Mouse (Mus musculus) kidney, postnatal 36 days (tissue): ENCODE measurements around the gene Zfand5.

ENCODE experiments used
- DNase-seq, 2 experiments: peaks; one replicate each; pipeline ENCODE4 v3.0.0; 2021 to 2022; ENCODE audit warnings: mixed read lengths in 2 of 2

The Zfand5 gene

DNA sequence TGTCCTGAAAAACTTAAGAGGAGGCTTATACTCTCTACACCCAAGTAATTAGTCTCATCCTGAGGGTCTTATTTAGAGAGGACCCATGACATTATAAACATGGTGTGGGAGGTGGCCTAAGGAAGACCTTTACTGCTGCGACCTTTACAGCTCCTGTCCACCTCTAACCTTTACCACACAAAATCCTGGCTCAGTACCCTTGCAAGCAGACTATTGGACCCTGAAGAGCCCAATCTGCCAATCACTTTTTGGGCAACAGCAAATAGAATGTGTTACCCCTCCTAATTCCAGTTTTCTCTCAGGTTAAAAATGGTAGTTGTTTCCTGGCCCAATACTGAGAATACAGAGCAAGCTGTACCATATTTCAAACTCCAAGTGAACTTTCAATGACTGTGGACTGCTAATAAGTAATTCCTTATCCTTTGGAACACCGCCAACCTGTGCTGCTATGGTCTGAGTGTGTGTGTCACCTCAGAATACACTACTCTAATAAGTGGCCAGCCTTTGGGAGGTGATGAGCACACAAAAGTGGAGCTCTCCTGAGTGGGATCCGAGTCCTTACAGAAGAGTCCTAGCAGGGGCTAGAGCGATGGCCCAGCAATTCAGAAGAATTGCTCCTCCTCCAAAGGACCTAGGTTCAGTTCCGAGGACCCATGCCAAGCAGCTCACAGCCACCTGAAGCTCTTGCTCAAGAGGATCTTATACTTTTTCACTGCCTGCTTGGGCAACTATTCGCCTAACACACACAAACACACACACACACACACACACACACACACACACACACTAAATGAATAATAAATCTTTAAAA is 58.4 kb downstream of the Zfand5 start:
- DNase-seq = no peak

- DNase-seq = no peak
These were observed 59.6 kb downstream of the Zfand5 start for GRCm38 (mm10) chr19:21331621-21332155.
